Mouse (Mus musculus) cerebellum, adult (tissue): ENCODE data around the gene Dus2.

Source experiments
- ATAC-seq: cut with Nextera tagmentation; 2 replicates; pipeline ENCODE4 v1.9.2; 2017; ENCODE audit warnings: mild to moderate bottlenecking, moderate library complexity, mixed read lengths; ENCODE audit not compliant: insufficient number of reproducible peaks, low FRiP score, low TSS enrichment

Gene Dus2

DNA sequence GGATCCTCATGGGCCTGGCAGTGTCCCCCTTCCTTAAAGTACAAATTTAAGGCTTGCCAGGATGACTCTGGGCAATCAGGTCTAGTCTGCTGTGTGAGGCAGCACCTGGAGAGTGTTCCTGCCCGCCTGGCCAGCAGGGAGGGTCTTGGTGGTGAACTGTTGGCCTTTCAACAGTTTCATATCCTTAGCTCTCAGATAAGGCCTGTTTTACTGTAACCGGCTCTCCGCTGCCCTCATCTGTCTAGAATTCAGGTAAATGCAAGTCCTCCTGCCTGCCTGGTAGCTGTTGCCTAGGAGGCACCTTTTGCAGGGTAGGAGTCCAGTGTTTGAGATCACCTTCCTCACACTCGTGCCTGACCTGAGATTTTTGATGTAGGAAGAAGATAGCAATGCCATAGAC is 49.1 kb downstream of the Dus2 start:
- ATAC-seq = no peak

GRCm38 (mm10) chr8:106043055-106043454 is 51.9 kb downstream of the Dus2 start:
- ATAC-seq = no peak

GRCm38 (mm10) chr8:106044151-106044550 is 53.0 kb downstream of the Dus2 start:
- no peak for ATAC-seq

- no peak for ATAC-seq
These were observed 55.9 kb downstream of the Dus2 start for GRCm38 (mm10) chr8:106046872-106047559.

GRCm38 (mm10) chr8:106047854-106048630 is 56.9 kb downstream of the Dus2 start:
- ATAC-seq = no peak

DNA sequence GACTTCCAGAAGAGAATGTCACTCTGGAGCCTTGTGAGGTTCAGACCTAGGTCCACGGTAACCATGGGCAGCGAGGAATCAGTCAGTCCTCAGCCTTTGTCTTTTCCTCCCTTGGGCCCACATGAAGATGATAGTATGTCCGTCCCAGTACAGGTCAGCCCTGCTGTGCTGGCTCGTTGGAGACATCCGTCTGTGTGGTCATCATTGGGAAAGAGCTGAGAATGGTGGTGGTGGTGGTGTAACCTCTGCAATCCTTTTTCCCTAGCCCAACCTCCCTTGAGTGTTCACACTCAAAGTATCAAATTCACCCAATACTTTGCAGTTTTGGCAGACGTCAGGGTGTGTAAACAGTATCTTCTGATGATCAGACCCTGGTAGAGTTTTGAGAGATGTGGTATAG is 58.7 kb downstream of the Dus2 start:
- ATAC-seq = no peak

DNA sequence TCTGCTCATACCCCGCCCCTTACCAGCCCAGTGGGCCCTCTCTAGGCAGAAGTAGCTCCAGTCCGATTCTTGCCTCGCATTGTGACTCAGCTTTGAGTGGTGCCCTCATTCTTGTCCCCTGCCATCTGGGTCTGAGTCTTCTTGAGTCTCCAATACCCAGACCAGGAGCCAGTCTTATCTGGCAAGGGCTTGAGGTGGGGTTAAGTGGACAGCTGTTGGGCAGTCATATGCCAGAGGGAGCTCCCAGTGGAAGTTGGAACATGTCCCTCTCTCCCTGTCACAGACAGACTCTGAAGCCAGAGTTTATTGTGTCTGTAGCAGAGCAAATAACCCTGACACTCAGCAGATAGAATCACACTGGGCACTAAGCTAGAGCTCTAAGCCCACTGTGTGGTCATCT is 59.9 kb downstream of the Dus2 start:
- no peak for ATAC-seq

GRCm38 (mm10) chr8:106052510-106053089 is 61.5 kb downstream of the Dus2 start:
- ATAC-seq = no peak

- no peak for ATAC-seq
These were observed 63.2 kb downstream of the Dus2 start for GRCm38 (mm10) chr8:106054190-106054811.

- no peak for ATAC-seq
These were observed 63.9 kb downstream of the Dus2 start for GRCm38 (mm10) chr8:106055038-106055437.

DNA sequence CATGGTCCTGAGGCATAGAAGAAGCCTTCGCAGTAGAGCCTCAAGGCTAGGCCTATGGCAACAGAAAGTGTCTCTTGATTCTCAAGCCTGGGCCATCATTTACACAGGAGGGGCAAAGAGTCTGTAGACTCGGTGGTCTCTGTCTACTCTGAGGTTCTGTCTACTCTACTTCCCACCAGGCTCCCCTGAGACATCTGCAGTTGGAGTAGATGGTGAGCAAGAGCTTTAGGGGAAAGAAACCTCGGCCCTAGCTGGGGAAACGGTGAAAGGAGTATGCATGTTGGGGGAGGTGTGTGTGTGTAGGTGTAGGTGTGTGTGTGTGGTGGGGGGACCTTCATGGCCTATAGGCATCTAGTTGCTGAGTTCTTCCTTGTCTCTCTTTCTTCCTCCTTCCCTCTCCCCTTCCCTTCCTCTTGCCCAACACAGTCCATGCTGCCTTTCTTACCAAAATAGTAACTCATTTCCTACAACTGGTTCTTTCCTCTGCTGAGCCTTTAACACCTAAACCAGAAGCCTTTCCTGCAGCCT is 65.4 kb downstream of the Dus2 start:
- ATAC-seq = no peak

- ATAC-seq = peak; percentile 98
These were observed 67.8 kb downstream of the Dus2 start, which contains the start of gene Nfatc3 for GRCm38 (mm10) chr8:106058731-106059612. Gene Nfatc3 (plus strand): TSS chr8:106058840.

- peak; percentile 72 for ATAC-seq
These were observed 68.7 kb downstream of the Dus2 start for GRCm38 (mm10) chr8:106059613-106060371.

DNA sequence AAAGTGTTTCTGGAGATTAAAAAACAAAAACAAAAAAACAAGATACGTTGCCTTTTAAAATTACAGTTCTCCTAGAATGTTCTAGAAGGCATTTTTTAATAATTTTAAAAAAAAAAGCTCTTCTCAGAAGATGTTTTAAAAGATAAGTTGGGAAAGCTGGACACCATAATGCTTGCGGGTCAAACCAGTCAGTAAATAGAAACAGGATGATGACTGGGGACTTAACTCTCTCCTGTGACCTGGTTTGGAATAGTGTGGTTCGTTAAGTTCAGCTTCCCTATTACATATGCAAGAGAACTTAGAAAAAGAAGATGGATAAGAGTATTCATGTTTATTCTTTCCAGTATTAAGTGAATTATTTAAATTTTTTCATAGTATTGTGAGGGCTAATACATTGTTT is 69.4 kb downstream of the Dus2 start:
- ATAC-seq = no peak

- ATAC-seq = no peak
These were observed 70.5 kb downstream of the Dus2 start for GRCm38 (mm10) chr8:106061686-106062085.

DNA sequence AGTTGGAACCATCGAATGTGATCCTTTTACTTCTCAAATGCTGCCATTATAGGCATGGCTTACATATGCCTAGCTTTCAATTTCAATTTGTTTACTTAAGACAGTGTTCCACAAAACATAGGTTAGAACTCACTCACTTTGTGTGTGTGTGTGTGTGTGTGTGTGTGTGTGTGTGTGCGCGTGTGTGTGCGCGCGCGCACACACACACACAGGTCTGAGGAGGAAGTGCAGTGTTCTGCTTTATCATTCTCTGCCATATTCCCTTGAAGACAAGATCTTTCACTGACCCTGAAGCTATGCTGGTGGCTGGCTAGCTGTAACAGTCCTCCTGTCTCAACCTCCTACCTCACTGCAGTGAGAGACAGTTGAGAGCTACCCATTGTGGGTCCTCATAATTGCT is 71.9 kb downstream of the Dus2 start:
- ATAC-seq = no peak

DNA sequence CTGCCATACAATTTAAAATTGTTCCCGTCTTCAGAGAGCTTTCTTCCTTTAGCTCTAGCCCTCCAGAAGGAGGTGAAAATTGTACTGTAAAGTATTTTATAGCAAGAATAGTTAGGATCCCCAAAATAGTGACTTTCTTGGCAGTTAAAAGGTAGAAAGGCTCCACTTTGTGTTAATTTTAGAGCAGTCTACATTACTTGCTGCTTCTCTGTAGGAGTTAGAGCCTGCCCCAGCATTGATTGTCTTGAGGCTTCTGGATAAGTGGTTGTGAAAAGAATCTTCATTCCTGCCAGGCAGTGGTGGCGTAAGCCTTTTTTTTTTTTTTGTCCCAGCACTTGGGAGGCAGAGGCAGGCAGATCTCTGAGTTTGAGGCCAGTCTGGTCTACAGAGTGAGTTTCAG is 75.6 kb downstream of the Dus2 start:
- ATAC-seq = no peak

- ATAC-seq = no peak
These were observed 78.4 kb downstream of the Dus2 start for GRCm38 (mm10) chr8:106069565-106069964.

- no peak for ATAC-seq
These were observed 81.0 kb downstream of the Dus2 start for GRCm38 (mm10) chr8:106072113-106072512.
